Mouse (Mus musculus) stomach, embryonic 14.5 days (tissue): Measurements from ENCODE around the gene 1700007K13Rik. TPM values are rescaled to one million over a fixed set of nuclear protein-coding genes. Genes with fewer than 3 reads are reported as not detected.

ENCODE experiments used
- ATAC-seq: fragments of 200-750 bp; cut with Nextera tagmentation; 2 replicates; pipeline ENCODE4 v1.8.0; 2017; ENCODE audit warnings: low read depth, moderate TSS enrichment; ENCODE audit not compliant: insufficient number of reproducible peaks, insufficient read depth, low FRiP score
- H3K27ac ChIP-seq: fragments of 300-500 bp; sonication (generic); 2 replicates; pipeline ENCODE4 v1.5.1; 2014; ENCODE audit warnings: mild to moderate bottlenecking, low read length, moderate library complexity, mixed read lengths
- H3K27me3 ChIP-seq: fragments of 300-500 bp; sonication (generic); 2 replicates; pipeline ENCODE4 v1.6.1; 2014; ENCODE audit warnings: low read length, control low read depth, mixed read lengths; ENCODE audit not compliant: control insufficient read depth, insufficient read depth
- H3K36me3 ChIP-seq: fragments of 300-500 bp; sonication (generic); 2 replicates; pipeline ENCODE4 v1.6.1; 2014; ENCODE audit warnings: mild to moderate bottlenecking, control low read depth, low read length, moderate library complexity, mixed read lengths; ENCODE audit not compliant: control insufficient read depth, insufficient read depth
- H3K4me1 ChIP-seq: fragments of 300-500 bp; sonication (generic); 2 replicates; pipeline ENCODE4 v1.6.1; 2014; ENCODE audit warnings: low read length, control low read depth, mixed read lengths; ENCODE audit not compliant: control insufficient read depth, insufficient read depth
- H3K4me2 ChIP-seq: fragments of 300-500 bp; sonication (generic); replicated peaks from 2 replicates; pipeline ENCODE4 v1.6.1; 2014; ENCODE audit warnings: low read depth, low read length, control low read depth
- H3K4me3 ChIP-seq: fragments of 300-500 bp; sonication (generic); 2 replicates; pipeline ENCODE4 v1.5.1; 2014; ENCODE audit warnings: low read depth, low read length, control low read depth
- H3K9ac ChIP-seq: fragments of 300-500 bp; sonication (generic); replicated peaks from 2 replicates; pipeline ENCODE4 v1.6.1; 2014; ENCODE audit warnings: low read depth, mild to moderate bottlenecking, control low read depth, low read length, moderate library complexity, mixed read lengths
- H3K9me3 ChIP-seq: fragments of 300-500 bp; sonication (generic); 2 replicates; pipeline ENCODE4 v1.6.1; 2016; ENCODE audit warnings: low read depth, low read length, control low read depth; ENCODE audit not compliant: control insufficient read depth
- WGBS: fragments of 180-500 bp; shearing (Covaris S2); extraction: QIAGEN DNeasy Blood & Tissue Kit; methylation state at CpG from one replicate; pipeline ENCODE4 v1.1.7; 2014; 5-methylcytosine and 5-hydroxymethylcytosine counted together
- polyA plus RNA-seq: library from polyadenylated mRNA; unstranded; fragments of >200 nt; fragmentation: Nextera tagmentation; extraction: Ambion mirVana; gene quantifications from 2 replicates; pipeline ENCODE4 v1.2.1, GENCODE M21; 2014

The 1700007K13Rik gene
- polyA plus RNA-seq, 1 experiment from 2014 or later = 1.4 TPM

- H3K27ac ChIP-seq = no peak overlapping the region
- WGBS = 88% methylated on average over 1 of the region's 1 CpGs
Observed at GRCm38 (mm10) chr2:28416511-28416910, 49.6 kb downstream of the 1700007K13Rik start.

GRCm38 (mm10) chr2:28415387-28416024, 50.6 kb downstream of the 1700007K13Rik start:
- H3K27ac ChIP-seq = no peak overlapping the region
- 67% methylated on average over 10 of the region's 10 CpGs for WGBS

More at GRCm38 (mm10) chr2:28416511-28416910, 49.6 kb downstream of the 1700007K13Rik start:
- Histone ChIP-seq H3K9me3 (no peaks in the 10 kb centered on the region), H3K9ac (no peak overlapping the region), H3K4me2 (no peak overlapping the region), H3K4me3 (no peak overlapping the region), H3K27me3 (no peaks in the 10 kb centered on the region), H3K36me3 (no peaks in the 10 kb centered on the region), H3K4me1 (no peaks in the 10 kb centered on the region)
- no peak for ATAC-seq

GRCm38 (mm10) chr2:28414757-28415137, 51.4 kb downstream of the 1700007K13Rik start:
- 87% methylated on average over 5 of the region's 5 CpGs for WGBS
- Histone ChIP-seq H3K4me3 (no peak overlapping the region), H3K27me3 (no peaks in the 10 kb centered on the region), H3K4me2 (no peak overlapping the region), H3K4me1 (no peaks in the 10 kb centered on the region), H3K9me3 (no peaks in the 10 kb centered on the region), H3K9ac (no peak overlapping the region), H3K27ac (no peak overlapping the region), H3K36me3 (no peaks in the 10 kb centered on the region)
- ATAC-seq = no peak

More at GRCm38 (mm10) chr2:28415387-28416024, 50.6 kb downstream of the 1700007K13Rik start:
- Histone ChIP-seq H3K9ac (no peak overlapping the region), H3K27me3 (no peaks in the 10 kb centered on the region), H3K4me3 (no peak overlapping the region), H3K4me2 (no peak overlapping the region), H3K36me3 (no peaks in the 10 kb centered on the region), H3K4me1 (no peaks in the 10 kb centered on the region), H3K9me3 (no peaks in the 10 kb centered on the region)
- no peak for ATAC-seq

- Histone ChIP-seq H3K9me3 (no peaks in the 10 kb centered on the region), H3K36me3 (no peaks in the 10 kb centered on the region), H3K4me3 (no peak overlapping the region), H3K9ac (no peak overlapping the region), H3K27me3 (no peaks in the 10 kb centered on the region), H3K27ac (no peak overlapping the region), H3K4me1 (no peaks in the 10 kb centered on the region), H3K4me2 (no peak overlapping the region)
- WGBS = 91% methylated on average over 5 of the region's 5 CpGs
- no peak for ATAC-seq
Observed at GRCm38 (mm10) chr2:28414116-28414756, 51.9 kb downstream of the 1700007K13Rik start.

GRCm38 (mm10) chr2:28412936-28413335, 53.2 kb downstream of the 1700007K13Rik start:
- Histone ChIP-seq H3K9me3 (no peaks in the 10 kb centered on the region), H3K4me3 (no peak overlapping the region), H3K9ac (no peak overlapping the region), H3K4me1 (no peaks in the 10 kb centered on the region), H3K27me3 (no peaks in the 10 kb centered on the region), H3K36me3 (no peaks in the 10 kb centered on the region), H3K4me2 (no peak overlapping the region), H3K27ac (no peak overlapping the region)
- 80% methylated on average over 6 of the region's 6 CpGs for WGBS
- ATAC-seq = no peak

Other genes with a start within 250 kb of the 1700007K13Rik start
- 4.4 and 4.7 TPM in 2 replicates for gene Ppp1r26, start 19.5 kb downstream of the 1700007K13Rik start, polyA plus RNA-seq
- 58.5 and 59.3 TPM in 2 replicates for gene Mrps2, start 1.7 kb upstream of the 1700007K13Rik start, polyA plus RNA-seq
- 2.9 and 3.1 TPM in 2 replicates for gene Gbgt1, start 30.6 kb upstream of the 1700007K13Rik start, polyA plus RNA-seq
- gene Gm10134, start 39.8 kb upstream of the 1700007K13Rik start, polyA plus RNA-seq = 6.6 and 7.5 TPM in 2 replicates
- gene Ralgds, start 46.8 kb upstream of the 1700007K13Rik start, polyA plus RNA-seq = 36.2 and 38.6 TPM in 2 replicates
- gene Cel, start 97.1 kb upstream of the 1700007K13Rik start, polyA plus RNA-seq = 28.9 TPM in 1 of 2 replicates, not detected in the other
- 29.0 and 30.5 TPM in 2 replicates for gene Gtf3c5, start 117.4 kb upstream of the 1700007K13Rik start, polyA plus RNA-seq
- 0.55 and 0.56 TPM in 2 replicates for gene Gfi1b, start 155.7 kb upstream of the 1700007K13Rik start, polyA plus RNA-seq
- gene Tsc1, start 174.9 kb upstream of the 1700007K13Rik start, polyA plus RNA-seq = 20.5 and 22.7 TPM in 2 replicates
- gene Spaca9, start 233.4 kb upstream of the 1700007K13Rik start, polyA plus RNA-seq = 1.6 and 2.1 TPM in 2 replicates
- 0.42 and 0.59 TPM in 2 replicates for gene Ak8, start 233.8 kb upstream of the 1700007K13Rik start, polyA plus RNA-seq